ENCODE assay signal across 9 mouse cellular contexts in the genomic region with DNA sequence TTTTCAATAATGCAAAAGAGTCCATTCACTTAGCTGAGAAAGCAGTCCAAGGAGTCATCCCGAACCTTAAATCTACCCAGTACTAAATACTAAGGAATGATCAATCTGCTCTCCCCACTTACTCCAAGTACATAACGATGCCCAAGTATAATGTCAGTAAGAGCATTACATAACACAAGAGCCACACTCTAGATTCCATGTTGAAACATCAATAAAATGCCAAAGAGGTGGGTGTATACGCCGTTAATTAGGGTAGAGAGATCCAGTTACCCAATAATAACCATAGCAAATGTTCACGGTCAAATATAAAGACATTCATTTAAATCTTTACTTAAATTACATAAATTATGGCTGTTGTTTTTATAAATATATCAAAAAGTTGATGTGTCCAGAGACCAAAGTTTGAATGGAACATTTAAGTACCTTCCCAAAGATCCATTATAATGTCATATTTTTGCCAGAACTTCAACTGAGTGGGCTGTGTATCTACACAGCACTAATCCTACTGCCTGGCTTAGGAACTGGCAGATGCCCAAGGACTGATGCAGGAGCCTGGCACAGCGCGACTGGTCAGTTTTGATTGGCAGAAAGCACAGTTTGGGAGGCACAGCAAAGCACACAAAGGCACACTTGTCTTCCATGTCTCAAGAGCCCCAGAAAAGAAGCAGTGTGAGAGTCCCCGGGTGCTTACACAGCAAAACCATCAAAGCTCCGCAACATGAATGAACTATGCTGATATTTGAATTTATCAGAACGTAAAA. TPM values are rescaled to one million over a fixed set of nuclear protein-coding genes. Genes with fewer than 3 reads are reported as not detected.
DNase-seq lines count a peak whose midpoint lies in the region; ATAC-seq lines count a peak whose summit lies in the region.
"Had no signal": no experiment of that assay in that cellular context is flagged by ENCODE, and none has a peak within 500 bp of the region (broad histone marks: within the 10 kb centered on the region; RNA-seq: fewer than 3 reads in every experiment).

No protein-coding gene starts in this region.

- no peak overlapping the region for H3K9ac ChIP-seq in forebrain, embryonic 11.5 days (ENCODE audit: low read length)
- H3K9ac ChIP-seq in embryonic facial prominence, embryonic 11.5 days (replicated peaks; ENCODE audit: low read length) = no peak overlapping the region
- H3K9ac ChIP-seq in hindbrain, embryonic 16.5 days (ENCODE audit: low read depth, low read length) = no peak overlapping the region
- no peak overlapping the region for H3K9ac ChIP-seq in lung, embryonic 16.5 days (ENCODE audit: low read length)
- no peak overlapping the region for H3K9ac ChIP-seq in stomach, embryonic 15.5 days

- 82% methylated on average over 10 of the region's 10 CpGs for WGBS in forebrain, embryonic 11.5 days
- WGBS in forebrain, embryonic 10.5 days = 88% methylated on average over 10 of the region's 10 CpGs
- 72% methylated on average over 10 of the region's 10 CpGs for WGBS in embryonic facial prominence, embryonic 11.5 days
- 64% methylated on average over 10 of the region's 10 CpGs for WGBS in hindbrain, embryonic 16.5 days
- 59% methylated on average over 10 of the region's 10 CpGs for whole genome bisulfite sequencing in lung, embryonic 16.5 days
- 71% methylated on average over 10 of the region's 10 CpGs for WGBS in stomach, embryonic 15.5 days

- H3K9me3 ChIP-seq in forebrain, embryonic 11.5 days (ENCODE audit: control insufficient read depth, low read length) = no peaks in the 10 kb centered on the region
- no peaks in the 10 kb centered on the region for H3K9me3 ChIP-seq in forebrain, embryonic 10.5 days
- no peaks in the 10 kb centered on the region for H3K9me3 ChIP-seq in embryonic facial prominence, embryonic 11.5 days (replicated peaks; ENCODE audit: control insufficient read depth, low read length)
- no peaks in the 10 kb centered on the region for H3K9me3 ChIP-seq in hindbrain, embryonic 16.5 days (ENCODE audit: control insufficient read depth, low read length)
- H3K9me3 ChIP-seq in lung, embryonic 16.5 days (ENCODE audit: control insufficient read depth, low read length) = no peaks in the 10 kb centered on the region
- H3K9me3 ChIP-seq in stomach, embryonic 15.5 days = no peaks in the 10 kb centered on the region

- peak; percentile 72 for ATAC-seq in forebrain, embryonic 11.5 days (replicated peaks; ENCODE audit: low FRiP score)
- ATAC-seq in embryonic facial prominence, embryonic 11.5 days (replicated peaks; ENCODE audit: insufficient number of reproducible peaks, low FRiP score, low TSS enrichment, low read depth) = no peak
- peak; percentile 96 for ATAC-seq in hindbrain, embryonic 16.5 days
- ATAC-seq in lung, embryonic 16.5 days (ENCODE audit: low read depth) = peak; percentile 88
- peak; percentile 70 for ATAC-seq in stomach, embryonic 15.5 days (ENCODE audit: insufficient read depth, low FRiP score, low read depth)

- H3K36me3 ChIP-seq in forebrain, embryonic 11.5 days (ENCODE audit: control insufficient read depth, insufficient read depth, low read length) = no peaks in the 10 kb centered on the region
- no peaks in the 10 kb centered on the region for H3K36me3 ChIP-seq in forebrain, embryonic 10.5 days (replicated peaks)
- no peaks in the 10 kb centered on the region for H3K36me3 ChIP-seq in embryonic facial prominence, embryonic 11.5 days (replicated peaks; ENCODE audit: control insufficient read depth, insufficient read depth, low read depth, low read length)
- H3K36me3 ChIP-seq in hindbrain, embryonic 16.5 days (ENCODE audit: control insufficient read depth, insufficient read depth, low read length) = no peaks in the 10 kb centered on the region
- no peaks in the 10 kb centered on the region for H3K36me3 ChIP-seq in lung, embryonic 16.5 days (ENCODE audit: control insufficient read depth, insufficient read depth, low read length)
- no peaks in the 10 kb centered on the region for H3K36me3 ChIP-seq in stomach, embryonic 15.5 days

- H3K27me3 ChIP-seq in forebrain, embryonic 11.5 days (ENCODE audit: control insufficient read depth, insufficient read depth, low read length) = no peaks in the 10 kb centered on the region
- H3K27me3 ChIP-seq in forebrain, embryonic 10.5 days (ENCODE audit: poor library complexity, severe bottlenecking) = no peaks in the 10 kb centered on the region
- H3K27me3 ChIP-seq in embryonic facial prominence, embryonic 11.5 days (ENCODE audit: control insufficient read depth, insufficient read depth, low read length) = no peaks in the 10 kb centered on the region
- H3K27me3 ChIP-seq in hindbrain, embryonic 16.5 days (replicated peaks; ENCODE audit: control insufficient read depth, insufficient read depth, low read length) = no peaks in the 10 kb centered on the region
- H3K27me3 ChIP-seq in lung, embryonic 16.5 days (ENCODE audit: control insufficient read depth, insufficient read depth, low read depth, low read length) = no peaks in the 10 kb centered on the region
- H3K27me3 ChIP-seq in stomach, embryonic 15.5 days (replicated peaks) = no peaks in the 10 kb centered on the region

- H3K4me3 ChIP-seq in forebrain, embryonic 11.5 days (ENCODE audit: low read depth, low read length) = no peak overlapping the region
- H3K4me3 ChIP-seq in forebrain, embryonic 10.5 days = no peak overlapping the region
- no peak overlapping the region for H3K4me3 ChIP-seq in embryonic facial prominence, embryonic 11.5 days (ENCODE audit: low read depth, low read length)
- H3K4me3 ChIP-seq in hindbrain, embryonic 16.5 days (ENCODE audit: low read length) = no peak overlapping the region
- H3K4me3 ChIP-seq in lung, embryonic 16.5 days (ENCODE audit: low read length) = no peak overlapping the region
- no peak overlapping the region for H3K4me3 ChIP-seq in stomach, embryonic 15.5 days (replicated peaks)

- no peaks in the 10 kb centered on the region for H3K4me1 ChIP-seq in forebrain, embryonic 11.5 days (replicated peaks; ENCODE audit: control insufficient read depth, insufficient read depth, low read length)
- no peaks in the 10 kb centered on the region for H3K4me1 ChIP-seq in forebrain, embryonic 10.5 days
- no peaks in the 10 kb centered on the region for H3K4me1 ChIP-seq in embryonic facial prominence, embryonic 11.5 days (ENCODE audit: control insufficient read depth, insufficient read depth, low read length)
- H3K4me1 ChIP-seq in hindbrain, embryonic 16.5 days (ENCODE audit: control insufficient read depth, insufficient read depth, low read depth, low read length) = no peaks in the 10 kb centered on the region
- H3K4me1 ChIP-seq in lung, embryonic 16.5 days (replicated peaks; ENCODE audit: control insufficient read depth, insufficient read depth, low read length) = peaks cover 13% of the 10 kb centered on the region
- no peaks in the 10 kb centered on the region for H3K4me1 ChIP-seq in stomach, embryonic 15.5 days

- H3K27ac ChIP-seq in forebrain, embryonic 11.5 days (ENCODE audit: low read depth, low read length) = no peak overlapping the region
- no peak overlapping the region for H3K27ac ChIP-seq in forebrain, embryonic 10.5 days
- no peak overlapping the region for H3K27ac ChIP-seq in embryonic facial prominence, embryonic 11.5 days (replicated peaks; ENCODE audit: low read depth, low read length)
- H3K27ac ChIP-seq in hindbrain, embryonic 16.5 days (ENCODE audit: low read depth, low read length) = no peak overlapping the region
- no peak overlapping the region for H3K27ac ChIP-seq in lung, embryonic 16.5 days (ENCODE audit: low read length)
- no peak overlapping the region for H3K27ac ChIP-seq in stomach, embryonic 15.5 days
- H3K27ac ChIP-seq: macrophage had no signal

- DNase-seq in forebrain, embryonic 11.5 days (ENCODE audit: low spot score) = no peak
- DNase-seq in forebrain, embryonic 10.5 days (ENCODE audit: extremely low spot score, low spot score) = no peak
- DNase-seq in NIH3T3 (ENCODE audit: low read depth) = peak; percentile 11
- peak; percentile 10 for DNase-seq in embryonic facial prominence, embryonic 11.5 days (ENCODE audit: low spot score)
- no peak for DNase-seq in T-cell, adult 2 months (ENCODE audit: low spot score)

- no peak overlapping the region for H3K4me2 ChIP-seq in forebrain, embryonic 11.5 days (ENCODE audit: low read depth, low read length, severe bottlenecking)
- H3K4me2 ChIP-seq in embryonic facial prominence, embryonic 11.5 days (ENCODE audit: low read depth, low read length) = no peak overlapping the region
- no peak overlapping the region; the same call in 1 of the 2 replicates for H3K4me2 ChIP-seq in hindbrain, embryonic 16.5 days (ENCODE audit: low read length)
- 0 out of 2 replicates have a peak overlapping the region, but pooled peaks have one; percentile 8 for H3K4me2 ChIP-seq in lung, embryonic 16.5 days (ENCODE audit: low read depth, low read length)
- no peak overlapping the region for H3K4me2 ChIP-seq in stomach, embryonic 15.5 days

RNA-seq across cellular contexts. Expression of gene 1190002N15Rik, which starts 55.5 kb away (rescaled TPM):
- polyA plus RNA-seq in forebrain, embryonic 11.5 days (2014; fragmentation: Nextera tagmentation; extraction: Ambion mirVana) = 21.8 and 25.3 TPM in 2 replicates
- 3.3 and 3.9 TPM in 2 replicates for polyA plus RNA-seq in forebrain, embryonic 10.5 days (2016; fragmentation: Nextera tagmentation; extraction: Ambion mirVana)
- 25.7 and 38.7 TPM in 2 replicates for polyA plus RNA-seq in embryonic facial prominence, embryonic 11.5 days (2014; fragmentation: Nextera tagmentation; extraction: Ambion mirVana)
- 4.3 and 4.6 TPM in 2 replicates for polyA plus RNA-seq in hindbrain, embryonic 16.5 days (2015; fragmentation: Nextera tagmentation; extraction: Ambion mirVana)
- 6.9 and 7.7 TPM in 2 replicates for polyA plus RNA-seq in lung, embryonic 16.5 days (2015; fragmentation: Nextera tagmentation; extraction: Ambion mirVana)
- 23.0 and 24.5 TPM in 2 replicates for polyA plus RNA-seq in stomach, embryonic 15.5 days (2015; fragmentation: Nextera tagmentation; extraction: Ambion mirVana)

Comparison
In these comparisons a context has a peak if more than half of its experiments do, and no peak if none do; other contexts are left out.
1. DNase-seq: peak in NIH3T3 (single experiment) and embryonic facial prominence, embryonic 11.5 days (single experiment); none in forebrain, embryonic 11.5 days (single experiment), forebrain, embryonic 10.5 days (single experiment) and T-cell, adult 2 months (single experiment).